Mouse (Mus musculus): ENCODE measurements around the gene Ccr10. TPM values are rescaled to one million over a fixed set of nuclear protein-coding genes. Genes with fewer than 3 reads are reported as not detected.

The Ccr10 gene
- polyA plus RNA-seq, 1 experiment from 2014 or later: 0.24 TPM

- peak overlapping the region; percentile 62; the same call in 1 of the 2 replicates for H3K9ac ChIP-seq
- no peak overlapping the region for H3K27ac ChIP-seq
- 10% methylated on average over 16 of the region's 17 CpGs for WGBS
- H3K9me3 ChIP-seq: no peaks in the 10 kb centered on the region
- peak overlapping the region; percentile 86 for H3K4me2 ChIP-seq (replicated peaks)
- peaks cover 49% of the 10 kb centered on the region for H3K4me1 ChIP-seq
- ATAC-seq (ENCODE audit: insufficient number of reproducible peaks, insufficient read depth, low FRiP score, low TSS enrichment): no peak
- H3K4me3 ChIP-seq: peak overlapping the region; percentile 58
- peaks cover 79% of the 10 kb centered on the region for H3K27me3 ChIP-seq
- H3K36me3 ChIP-seq: peaks cover 10% of the 10 kb centered on the region
Measured at GRCm38 (mm10) chr11:101169301-101170107, 5.7 kb downstream of the Ccr10 start.

GRCm38 (mm10) chr11:101168301-101168980 is 6.8 kb downstream of the Ccr10 start:
- H3K36me3 ChIP-seq: peaks cover 10% of the 10 kb centered on the region
- H3K4me3 ChIP-seq: no peak overlapping the region
- H3K9me3 ChIP-seq: no peaks in the 10 kb centered on the region
- ATAC-seq (ENCODE audit: insufficient number of reproducible peaks, insufficient read depth, low FRiP score, low TSS enrichment): no peak
- H3K4me1 ChIP-seq: peaks cover 48% of the 10 kb centered on the region
- peak overlapping the region; percentile 86; the same call in 1 of the 2 replicates for H3K4me2 ChIP-seq (replicated peaks)
- H3K9ac ChIP-seq: no peak overlapping the region
- H3K27me3 ChIP-seq: peaks cover 79% of the 10 kb centered on the region
- H3K27ac ChIP-seq: no peak overlapping the region
- WGBS: 68% methylated on average over 18 of the region's 18 CpGs

GRCm38 (mm10) chr11:101167963-101168300 is 7.3 kb downstream of the Ccr10 start:
- no peak overlapping the region for H3K4me2 ChIP-seq (replicated peaks)
- no peak overlapping the region for H3K4me3 ChIP-seq
- peaks cover 79% of the 10 kb centered on the region for H3K27me3 ChIP-seq
- no peak overlapping the region for H3K27ac ChIP-seq
- no peaks in the 10 kb centered on the region for H3K9me3 ChIP-seq
- 44% methylated on average over 8 of the region's 8 CpGs for WGBS
- H3K36me3 ChIP-seq: peaks cover 13% of the 10 kb centered on the region
- peaks cover 43% of the 10 kb centered on the region for H3K4me1 ChIP-seq
- ATAC-seq (ENCODE audit: insufficient number of reproducible peaks, insufficient read depth, low FRiP score, low TSS enrichment): no peak
- no peak overlapping the region for H3K9ac ChIP-seq

GRCm38 (mm10) chr11:101167211-101167962 is 7.9 kb downstream of the Ccr10 start:
- H3K9me3 ChIP-seq: no peaks in the 10 kb centered on the region
- no peak for ATAC-seq (ENCODE audit: insufficient number of reproducible peaks, insufficient read depth, low FRiP score, low TSS enrichment)
- peaks cover 83% of the 10 kb centered on the region for H3K27me3 ChIP-seq
- H3K4me1 ChIP-seq: peaks cover 40% of the 10 kb centered on the region
- H3K4me3 ChIP-seq: no peak overlapping the region
- 46% methylated on average over 19 of the region's 19 CpGs for WGBS
- no peak overlapping the region for H3K4me2 ChIP-seq (replicated peaks)
- peaks cover 15% of the 10 kb centered on the region for H3K36me3 ChIP-seq
- no peak overlapping the region for H3K27ac ChIP-seq
- no peak overlapping the region for H3K9ac ChIP-seq

GRCm38 (mm10) chr11:101166357-101166756 is 8.9 kb downstream of the Ccr10 start:
- peaks cover 35% of the 10 kb centered on the region for H3K4me1 ChIP-seq
- no peaks in the 10 kb centered on the region for H3K9me3 ChIP-seq
- H3K4me3 ChIP-seq: no peak overlapping the region
- 37% methylated on average over 14 of the region's 14 CpGs for WGBS
- no peak overlapping the region for H3K4me2 ChIP-seq (replicated peaks)
- peaks cover 23% of the 10 kb centered on the region for H3K36me3 ChIP-seq
- H3K27ac ChIP-seq: no peak overlapping the region
- peaks cover 94% of the 10 kb centered on the region for H3K27me3 ChIP-seq
- no peak overlapping the region for H3K9ac ChIP-seq
- no peak for ATAC-seq (ENCODE audit: insufficient number of reproducible peaks, insufficient read depth, low FRiP score, low TSS enrichment)

GRCm38 (mm10) chr11:101164677-101165580 is 10.3 kb downstream of the Ccr10 start:
- peaks cover 26% of the 10 kb centered on the region for H3K4me1 ChIP-seq
- peaks cover 25% of the 10 kb centered on the region for H3K36me3 ChIP-seq

GRCm38 (mm10) chr11:101164351-101164665 is 10.9 kb downstream of the Ccr10 start:
- no peak overlapping the region for H3K27ac ChIP-seq
- H3K4me1 ChIP-seq: peaks cover 19% of the 10 kb centered on the region
- H3K4me2 ChIP-seq (replicated peaks): peak overlapping the region; percentile 74
- H3K4me3 ChIP-seq: peak overlapping the region; percentile 41
- H3K36me3 ChIP-seq: peaks cover 25% of the 10 kb centered on the region
- no peaks in the 10 kb centered on the region for H3K9me3 ChIP-seq
- H3K27me3 ChIP-seq: peaks cover 82% of the 10 kb centered on the region
- peak overlapping the region; percentile 58 for H3K9ac ChIP-seq
- whole genome bisulfite sequencing: 4% methylated on average over 21 of the region's 21 CpGs
- ATAC-seq (ENCODE audit: insufficient number of reproducible peaks, insufficient read depth, low FRiP score, low TSS enrichment): no peak

More at GRCm38 (mm10) chr11:101164677-101165580, 10.3 kb downstream of the Ccr10 start:
- H3K4me2 ChIP-seq (replicated peaks): peak overlapping the region; percentile 74
- no peak for ATAC-seq (ENCODE audit: insufficient number of reproducible peaks, insufficient read depth, low FRiP score, low TSS enrichment)
- H3K9ac ChIP-seq: no peak overlapping the region
- 7% methylated on average over 35 of the region's 35 CpGs for WGBS
- H3K4me3 ChIP-seq: peak overlapping the region; percentile 41
- H3K27ac ChIP-seq: no peak overlapping the region
- H3K9me3 ChIP-seq: no peaks in the 10 kb centered on the region
- peaks cover 88% of the 10 kb centered on the region for H3K27me3 ChIP-seq

- Histone ChIP-seq H3K4me3 (peak overlapping the region; percentile 41), H3K27me3 (peaks cover 76% of the 10 kb centered on the region), H3K4me1 (peaks cover 16% of the 10 kb centered on the region), H3K36me3 (peaks cover 25% of the 10 kb centered on the region), H3K27ac (no peak overlapping the region), H3K4me2 (replicated peaks) (peak overlapping the region; percentile 74), H3K9ac (peak overlapping the region; percentile 58), H3K9me3 (no peaks in the 10 kb centered on the region)
- WGBS: 11% methylated on average over 49 of the region's 49 CpGs
- ATAC-seq (ENCODE audit: insufficient number of reproducible peaks, insufficient read depth, low FRiP score, low TSS enrichment): no peak
Measured at GRCm38 (mm10) chr11:101163476-101164350, 11.5 kb downstream of the Ccr10 start.

- Histone ChIP-seq H3K4me3 (no peak overlapping the region), H3K27ac (no peak overlapping the region), H3K27me3 (peaks cover 66% of the 10 kb centered on the region), H3K4me2 (replicated peaks) (no peak overlapping the region), H3K9ac (no peak overlapping the region), H3K9me3 (no peaks in the 10 kb centered on the region), H3K36me3 (peaks cover 23% of the 10 kb centered on the region), H3K4me1 (peaks cover 16% of the 10 kb centered on the region)
- ATAC-seq (ENCODE audit: insufficient number of reproducible peaks, insufficient read depth, low FRiP score, low TSS enrichment): no peak
- WGBS: 54% methylated on average over 5 of the region's 5 CpGs
Measured at GRCm38 (mm10) chr11:101162772-101163171, 12.5 kb downstream of the Ccr10 start.

- peaks cover 61% of the 10 kb centered on the region for H3K27me3 ChIP-seq
- WGBS: 63% methylated on average over 5 of the region's 5 CpGs
- no peak overlapping the region for H3K27ac ChIP-seq
- no peak overlapping the region for H3K9ac ChIP-seq
- peaks cover 16% of the 10 kb centered on the region for H3K4me1 ChIP-seq
- H3K36me3 ChIP-seq: peaks cover 18% of the 10 kb centered on the region
- no peaks in the 10 kb centered on the region for H3K9me3 ChIP-seq
- H3K4me3 ChIP-seq: no peak overlapping the region
- ATAC-seq (ENCODE audit: insufficient number of reproducible peaks, insufficient read depth, low FRiP score, low TSS enrichment): no peak
- no peak overlapping the region for H3K4me2 ChIP-seq (replicated peaks)
Measured at GRCm38 (mm10) chr11:101162301-101162700, 12.9 kb downstream of the Ccr10 start.

Data from embryonic facial prominence, embryonic 12.5 days (tissue).